Mouse (Mus musculus): ENCODE results near the gene Clk2.
"Not testable (repeated sequence)": the region's sequence is repeated elsewhere in the genome, so short reads cannot be mapped to it uniquely, and the experiment has no call there.

DNA sequence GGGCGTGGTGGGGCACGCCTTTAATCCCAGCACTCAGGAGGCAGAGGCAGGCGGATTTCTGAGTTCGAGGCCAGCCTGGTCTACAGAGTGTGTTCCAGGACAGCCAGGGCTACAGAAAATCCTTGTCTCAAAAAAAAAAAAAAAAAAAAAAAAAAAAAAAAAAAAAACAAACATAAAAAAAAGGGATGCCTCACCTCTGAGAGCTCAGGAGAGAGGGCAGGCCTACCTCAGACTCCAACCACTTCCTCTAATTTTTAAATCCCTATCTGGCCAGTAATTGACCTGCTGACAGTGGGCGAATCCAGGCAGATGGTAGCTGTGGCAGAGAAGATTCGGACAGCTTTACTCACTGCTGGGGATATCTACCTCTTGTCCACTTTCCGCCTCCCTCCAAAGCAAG lies 51.8 kb downstream of the Clk2 start:
- not testable (repeated sequence) for TF ChIP-seq CTCF (IDR thresholded peaks at IDR 0.05; ENCODE audit: extremely low read depth, insufficient read length, insufficient replicate concordance, low read depth, low read length); POLR2A (IDR thresholded peaks at IDR 0.05; ENCODE audit: low read depth, low read length)
